Mouse (Mus musculus) stomach, embryonic 14.5 days (tissue): ENCODE measurements around the gene 4930507D05Rik. TPM values are rescaled to one million over a fixed set of nuclear protein-coding genes. Genes with fewer than 3 reads are reported as not detected.
"Not testable (repeated sequence)": the region's sequence is repeated elsewhere in the genome, so short reads cannot be mapped to it uniquely, and the experiment has no call there.

Experiments
- ATAC-seq: fragments of 200-750 bp; cut with Nextera tagmentation; 2 replicates; pipeline ENCODE4 v1.8.0; 2017; ENCODE audit warnings: low read depth, moderate TSS enrichment; ENCODE audit not compliant: insufficient number of reproducible peaks, insufficient read depth, low FRiP score
- H3K27ac ChIP-seq: fragments of 300-500 bp; sonication (generic); 2 replicates; pipeline ENCODE4 v1.5.1; 2014; ENCODE audit warnings: mild to moderate bottlenecking, low read length, moderate library complexity, mixed read lengths
- H3K27me3 ChIP-seq: fragments of 300-500 bp; sonication (generic); 2 replicates; pipeline ENCODE4 v1.6.1; 2014; ENCODE audit warnings: low read length, control low read depth, mixed read lengths; ENCODE audit not compliant: control insufficient read depth, insufficient read depth
- H3K36me3 ChIP-seq: fragments of 300-500 bp; sonication (generic); 2 replicates; pipeline ENCODE4 v1.6.1; 2014; ENCODE audit warnings: mild to moderate bottlenecking, control low read depth, low read length, moderate library complexity, mixed read lengths; ENCODE audit not compliant: control insufficient read depth, insufficient read depth
- H3K4me1 ChIP-seq: fragments of 300-500 bp; sonication (generic); 2 replicates; pipeline ENCODE4 v1.6.1; 2014; ENCODE audit warnings: low read length, control low read depth, mixed read lengths; ENCODE audit not compliant: control insufficient read depth, insufficient read depth
- H3K4me2 ChIP-seq: fragments of 300-500 bp; sonication (generic); replicated peaks from 2 replicates; pipeline ENCODE4 v1.6.1; 2014; ENCODE audit warnings: low read depth, low read length, control low read depth
- H3K4me3 ChIP-seq: fragments of 300-500 bp; sonication (generic); 2 replicates; pipeline ENCODE4 v1.5.1; 2014; ENCODE audit warnings: low read depth, low read length, control low read depth
- H3K9ac ChIP-seq: fragments of 300-500 bp; sonication (generic); replicated peaks from 2 replicates; pipeline ENCODE4 v1.6.1; 2014; ENCODE audit warnings: low read depth, mild to moderate bottlenecking, control low read depth, low read length, moderate library complexity, mixed read lengths
- H3K9me3 ChIP-seq: fragments of 300-500 bp; sonication (generic); 2 replicates; pipeline ENCODE4 v1.6.1; 2016; ENCODE audit warnings: low read depth, low read length, control low read depth; ENCODE audit not compliant: control insufficient read depth
- WGBS: fragments of 180-500 bp; shearing (Covaris S2); extraction: QIAGEN DNeasy Blood & Tissue Kit; methylation state at CpG from one replicate; pipeline ENCODE4 v1.1.7; 2014; 5-methylcytosine and 5-hydroxymethylcytosine counted together
- polyA plus RNA-seq: library from polyadenylated mRNA; unstranded; fragments of >200 nt; fragmentation: Nextera tagmentation; extraction: Ambion mirVana; gene quantifications from 2 replicates; pipeline ENCODE4 v1.2.1, GENCODE M21; 2014

Gene 4930507D05Rik
- polyA plus RNA-seq, 1 experiment from 2014 or later, result 0.90 TPM

DNA sequence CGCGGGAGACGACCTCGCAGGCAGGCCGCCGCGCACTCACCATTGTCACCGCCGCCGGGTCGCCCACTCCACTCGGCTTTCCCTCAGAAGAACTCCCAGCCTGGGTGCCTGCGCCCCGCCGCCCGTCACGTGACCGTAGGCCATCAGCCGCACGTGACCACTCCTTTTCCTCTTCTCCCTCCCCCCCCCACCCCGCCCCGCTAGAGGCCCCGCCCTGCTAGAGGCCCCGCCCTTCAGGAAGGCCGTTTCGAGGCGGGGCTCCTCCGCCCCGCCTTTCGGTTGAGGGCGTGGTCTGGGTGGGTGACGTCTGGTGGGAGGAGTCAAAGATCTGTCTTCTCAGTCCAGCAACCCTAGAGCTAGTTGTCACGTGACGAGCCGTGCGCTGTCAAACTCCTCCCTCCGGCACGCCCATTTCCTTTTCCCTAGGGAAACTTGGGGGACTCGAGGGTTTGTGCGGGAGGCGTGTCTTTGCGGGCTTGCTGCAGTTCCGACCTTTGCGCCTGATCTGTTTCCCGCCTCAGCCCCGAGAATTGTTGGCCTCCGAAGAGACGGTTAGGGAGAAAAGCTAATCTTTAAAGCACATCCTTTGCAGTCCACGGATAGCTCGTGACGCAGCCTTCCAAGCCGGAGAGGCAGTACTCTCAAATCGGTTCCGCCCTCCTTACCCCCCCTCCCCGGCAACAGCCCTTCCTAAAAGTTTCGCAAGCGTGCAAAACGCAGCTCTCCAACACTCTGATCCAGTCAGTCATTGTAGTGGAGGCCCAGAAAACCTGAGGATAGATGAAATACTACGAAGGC lies 37.5 kb downstream of the 4930507D05Rik start, which contains the start of gene Vps26a:
Gene Vps26a (minus strand): TSS at position 188 of the 798 bp plus-strand sequence.
- Histone ChIP-seq H3K9me3 (no peaks in the 10 kb centered on the region), H3K36me3 (no peaks in the 10 kb centered on the region), H3K4me3 (peak within 1 kb of the TSS; percentile 73), H3K4me1 (no peaks in the 10 kb centered on the region), H3K4me2 (peak within 1 kb of the TSS; percentile 60), H3K27me3 (no peaks in the 10 kb centered on the region), H3K27ac (peak within 1 kb of the TSS; percentile 76), H3K9ac (peak within 1 kb of the TSS; percentile 84)
- under 1% methylated on average over 47 of the region's 59 CpGs for WGBS
- ATAC-seq, result peak; percentile 92

DNA sequence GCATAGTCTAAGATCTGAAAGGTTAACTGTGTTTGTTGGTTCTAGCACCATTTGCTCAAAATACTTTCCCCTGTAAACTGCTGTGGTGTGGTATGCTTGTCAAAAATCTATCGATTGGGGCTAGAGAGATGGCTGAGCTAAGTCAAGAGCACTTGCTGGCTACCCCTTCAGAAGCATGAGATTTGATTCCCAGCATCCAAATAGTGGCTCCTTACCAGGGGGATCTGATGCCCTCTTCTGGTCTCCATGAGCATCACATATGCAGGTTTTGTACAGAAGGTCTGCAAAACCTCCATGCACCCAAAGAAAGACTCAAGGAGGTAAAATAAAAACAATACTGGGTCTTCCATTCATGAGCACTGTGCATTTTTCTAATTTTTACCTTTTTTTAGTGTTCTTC lies 39.0 kb downstream of the 4930507D05Rik start:
- Histone ChIP-seq H3K4me2 (no peak overlapping the region), H3K9me3 (no peaks in the 10 kb centered on the region), H3K36me3 (no peaks in the 10 kb centered on the region), H3K9ac (no peak overlapping the region), H3K27me3 (no peaks in the 10 kb centered on the region), H3K4me1 (no peaks in the 10 kb centered on the region), H3K27ac (no peak overlapping the region), H3K4me3 (no peak overlapping the region)
- no peak for ATAC-seq
- WGBS, result 24% methylated on average over 1 of the region's 1 CpGs

DNA sequence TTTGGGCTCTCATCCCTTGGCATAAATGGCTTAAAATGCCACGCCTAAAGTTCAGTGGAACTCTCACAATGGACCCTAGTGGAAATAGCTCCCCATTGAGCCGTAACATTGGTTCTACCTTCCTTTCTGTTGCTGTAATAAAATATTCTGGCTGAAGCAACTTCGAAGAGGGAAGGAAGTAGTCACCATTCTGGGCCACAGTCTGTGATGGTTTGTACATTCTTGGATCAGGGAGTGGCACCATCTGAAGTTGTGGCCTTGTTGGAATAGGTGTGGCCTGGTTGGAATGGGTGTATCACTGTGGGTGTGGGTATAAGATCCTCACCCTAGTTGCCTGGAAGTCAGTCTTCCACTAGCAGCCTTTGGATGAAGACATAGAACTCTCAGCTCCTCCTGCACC lies 42.4 kb downstream of the 4930507D05Rik start:
- H3K27me3 ChIP-seq, H3K27ac ChIP-seq, H3K36me3 ChIP-seq, ATAC-seq, H3K9me3 ChIP-seq, H3K4me2 ChIP-seq, H3K4me1 ChIP-seq, H3K9ac ChIP-seq, H3K4me3 ChIP-seq: not testable (repeated sequence)
- WGBS, result 84% methylated on average over 3 of the region's 3 CpGs

DNA sequence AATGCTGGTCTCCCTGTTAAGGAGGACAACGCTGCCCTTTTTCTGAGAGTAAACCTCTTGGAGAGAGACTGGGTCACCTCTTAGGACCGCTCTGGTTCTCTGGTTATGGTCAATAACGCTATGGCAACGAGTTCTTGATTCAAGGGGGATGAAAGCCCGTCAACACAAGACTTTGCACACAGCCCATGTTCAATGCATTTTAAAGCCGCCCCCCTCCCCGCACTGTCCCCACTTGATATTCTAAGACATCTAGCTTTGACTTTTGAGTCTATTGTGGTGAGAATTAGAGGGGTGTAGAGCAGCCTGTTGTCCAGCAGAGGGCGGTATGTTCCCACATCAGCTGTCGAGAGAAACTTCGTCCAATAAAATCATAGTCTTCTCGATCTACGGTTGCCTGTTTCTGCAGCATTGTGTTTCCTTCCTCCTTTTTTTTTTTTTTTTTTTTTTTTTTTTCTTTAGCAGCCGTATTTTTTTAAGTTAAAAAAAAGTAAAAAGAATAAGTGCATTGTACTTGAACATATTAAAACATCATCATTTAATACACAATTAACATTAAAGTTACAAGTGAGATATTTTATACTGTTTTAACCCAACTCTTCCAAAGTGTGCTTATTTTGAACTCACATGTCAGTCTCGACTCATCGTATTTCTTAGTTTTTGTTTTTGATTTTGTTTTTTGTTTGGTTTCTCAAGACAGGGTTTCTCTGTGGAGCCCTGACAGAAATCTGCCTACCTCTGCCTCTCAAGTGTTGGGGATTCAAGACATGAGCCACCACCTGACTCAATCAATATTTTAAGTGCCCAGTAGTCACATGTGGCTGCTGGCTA lies 51.0 kb downstream of the 4930507D05Rik start:
- H3K4me1 ChIP-seq, result no peaks in the 10 kb centered on the region
- H3K9ac ChIP-seq, result no peak overlapping the region
- H3K36me3 ChIP-seq, result no peaks in the 10 kb centered on the region
- no peak overlapping the region for H3K27ac ChIP-seq
- ATAC-seq, result peak; percentile 65; the same call in 1 of the 2 replicates
- H3K27me3 ChIP-seq, result no peaks in the 10 kb centered on the region
- H3K4me3 ChIP-seq, result no peak overlapping the region
- no peaks in the 10 kb centered on the region for H3K9me3 ChIP-seq
- no peak overlapping the region for H3K4me2 ChIP-seq
- 24% methylated on average over 15 of the region's 15 CpGs for WGBS

Other genes with a start within 250 kb of the 4930507D05Rik start
- 32.4 and 32.8 TPM in 2 replicates for gene Tspan15, start 218.2 kb upstream of the 4930507D05Rik start, polyA plus RNA-seq
- 0.14 and 0.69 TPM in 2 replicates for gene Tacr2, start 197.1 kb upstream of the 4930507D05Rik start, polyA plus RNA-seq
- gene Hk1, start 69.6 kb upstream of the 4930507D05Rik start, polyA plus RNA-seq, result 19.4 and 23.6 TPM in 2 replicates
- gene Hkdc1, start 27.0 kb upstream of the 4930507D05Rik start, polyA plus RNA-seq, result 2.0 and 2.2 TPM in 2 replicates
- 25.5 and 25.8 TPM in 2 replicates for gene Supv3l1, start 249 bp downstream of the 4930507D05Rik start, polyA plus RNA-seq
- gene Vps26a, start 37.3 kb downstream of the 4930507D05Rik start, polyA plus RNA-seq, result 75.6 and 77.9 TPM in 2 replicates
- gene Srgn, start 78.0 kb downstream of the 4930507D05Rik start, polyA plus RNA-seq, result 8.3 and 8.7 TPM in 2 replicates
- gene Kif1bp, start 129.0 kb downstream of the 4930507D05Rik start, polyA plus RNA-seq, result 38.7 and 41.6 TPM in 2 replicates
- 27.0 and 28.3 TPM in 2 replicates for gene Ddx21, start 152.8 kb downstream of the 4930507D05Rik start, polyA plus RNA-seq
- 147 and 148 TPM in 2 replicates for gene Ddx50, start 201.7 kb downstream of the 4930507D05Rik start, polyA plus RNA-seq